Comparison of ENCODE assay signal across 8 mouse cellular contexts in the genomic region with DNA sequence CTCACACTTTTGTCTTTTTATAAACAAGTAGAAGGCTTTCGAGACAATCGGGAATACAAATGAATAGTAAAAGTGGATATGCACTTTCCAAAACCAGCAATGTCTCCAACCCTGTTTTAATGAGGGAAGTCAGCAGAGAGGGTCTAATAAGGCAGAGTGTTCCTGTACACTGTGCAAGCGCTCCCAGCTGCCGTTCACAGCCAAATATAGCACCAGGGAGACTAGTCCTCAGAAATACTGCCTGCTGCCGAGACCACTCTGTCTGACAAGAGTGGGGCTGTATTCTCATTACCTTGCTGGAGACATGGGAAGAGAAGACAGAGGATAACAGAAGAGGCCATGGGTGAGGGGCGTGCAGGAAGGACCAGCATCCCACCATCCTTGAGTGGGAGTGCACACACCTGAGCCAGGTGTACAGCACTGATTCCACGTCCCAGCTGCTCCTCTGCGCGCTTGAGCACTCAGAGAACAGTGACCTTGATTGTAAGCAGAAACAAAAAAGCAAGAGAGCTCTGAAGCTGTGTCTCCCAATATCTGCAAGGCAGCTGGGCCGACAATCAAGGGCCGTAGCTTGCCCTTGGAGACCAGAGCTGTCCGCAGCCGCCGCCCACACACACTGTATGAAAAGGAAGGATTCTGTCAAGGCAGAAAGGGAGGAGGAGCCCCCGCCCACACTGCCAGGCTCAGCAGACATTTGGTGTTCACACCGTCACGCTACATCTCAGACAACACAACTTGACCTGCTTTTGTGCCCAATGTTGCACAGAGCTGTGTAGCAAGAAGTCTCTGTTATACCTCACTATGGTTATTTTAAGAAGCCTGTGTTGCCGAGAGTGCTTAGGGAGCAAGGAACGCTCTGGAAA.
DNase-seq lines count a peak whose midpoint lies in the region; TF ChIP-seq lines count a peak whose summit lies in the region.

No protein-coding gene starts in this region.

- intact Hi-C loops in left cerebral cortex, postnatal 25 days (cut with DNase I) = loop anchor here (2.0 to 10.0 kb wide), 3 partner anchors 114 to 306 kb away; no protein-coding TSS in a partner anchor

- no peak overlapping the region for H3K4me3 ChIP-seq in thymus, adult 2 months (ENCODE audit: control insufficient read depth, insufficient read depth, low read length)

- no peaks in the 10 kb centered on the region for H3K36me3 ChIP-seq in thymus, adult 2 months (ENCODE audit: control insufficient read depth, insufficient read depth, low read length)

- TF ChIP-seq CTCF in thymus, adult 2 months (IDR thresholded peaks at IDR 0.05; ENCODE audit: borderline replicate concordance, control insufficient read depth, extremely low read depth, insufficient read depth, low read length, poor library complexity) = no peak

- no peaks in the 10 kb centered on the region for H3K4me1 ChIP-seq in thymus, adult 2 months (replicated peaks; ENCODE audit: control insufficient read depth, insufficient read depth, low read length)

- no peaks in the 10 kb centered on the region for H3K27me3 ChIP-seq in thymus, adult 2 months (ENCODE audit: control insufficient read depth, insufficient read depth, low read length)

- no peak for TF ChIP-seq POLR2A in thymus, adult 2 months (IDR thresholded peaks at IDR 0.05; ENCODE audit: control insufficient read depth, extremely low read depth, insufficient read depth, low read length, poor library complexity)

- 87% methylated on average over 19 of the region's 19 CpGs for WGBS in thymus, adult 2 months

- peak; percentile 22 for DNase-seq in adrenal gland, adult 2 months
- DNase-seq in adrenal gland, adult 8-10 months = no peak
- peak; percentile 65 for DNase-seq in ovary, postnatal 36 days (ENCODE audit: low spot score)
- no peak for DNase-seq in ovary, postnatal 10 days (ENCODE audit: low spot score)
- DNase-seq in left cerebral cortex, postnatal 25 days (ENCODE audit: low spot score in 2 of 2) = peak; percentile 73 to 91
- peak; percentile 49 for DNase-seq in testis, postnatal 14 days (ENCODE audit: low spot score)
- no peak for DNase-seq in lung, postnatal 14 days
- no peak for DNase-seq in thymus, adult 2 months

- no peak overlapping the region for H3K27ac ChIP-seq in thymus, adult 2 months (ENCODE audit: control insufficient read depth, insufficient read depth, low read length)

Comparison
In these comparisons a context has a peak if more than half of its experiments do, and no peak if none do; other contexts are left out.
1. DNase-seq: peak in adrenal gland, adult 2 months (single experiment), ovary, postnatal 36 days (single experiment), left cerebral cortex, postnatal 25 days (2 of 2) and testis, postnatal 14 days (single experiment); none in adrenal gland, adult 8-10 months (single experiment), ovary, postnatal 10 days (single experiment), lung, postnatal 14 days (single experiment) and thymus, adult 2 months (single experiment).